Mouse (Mus musculus): Measurements from ENCODE around the gene Zscan4d.
"Not testable (repeated sequence)": the region's sequence is repeated elsewhere in the genome, so short reads cannot be mapped to it uniquely, and the experiment has no call there.

The Zscan4d gene

GRCm38 (mm10) chr7:11166059-11166458, at the start of gene Zscan4d:
Gene Zscan4d, minus strand, starts transcription at chr7:11166159.
- not testable (repeated sequence) for DNase-seq

DNA sequence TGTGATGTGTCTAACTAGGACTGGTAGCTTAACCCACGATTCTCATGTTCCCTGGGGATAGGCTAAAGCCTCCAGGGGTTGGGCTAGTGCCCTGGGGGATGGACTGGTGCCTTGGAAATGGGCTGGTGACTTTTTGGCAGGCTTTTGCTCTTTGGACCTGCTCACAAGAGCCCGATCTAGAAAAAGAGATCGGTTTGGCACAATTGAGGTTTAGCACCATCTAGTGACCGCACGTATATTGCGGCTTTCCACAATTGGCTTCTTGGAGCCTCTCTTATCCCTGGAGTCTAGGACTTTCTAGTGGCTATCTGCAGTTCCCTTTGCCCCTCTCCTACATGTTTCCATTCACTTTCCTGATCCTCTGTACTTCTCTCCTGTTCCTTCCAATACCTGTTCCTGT, 7.9 kb downstream of the Zscan4d start:
- DNase-seq = not testable (repeated sequence)

Measured in thymus, postnatal 4 days (tissue).